Mouse (Mus musculus) embryonic facial prominence, embryonic 11.5 days (tissue): Measurements from ENCODE around the gene 4930518I15Rik. TPM values are rescaled to one million over a fixed set of nuclear protein-coding genes. Genes with fewer than 3 reads are reported as not detected.

Source experiments
- ATAC-seq: fragments of 200-750 bp; cut with Nextera tagmentation; replicated peaks from 2 replicates; pipeline ENCODE4 v1.8.0; 2017; ENCODE audit warnings: low read depth; ENCODE audit not compliant: insufficient number of reproducible peaks, low FRiP score, low TSS enrichment
- DNase-seq: peaks from one replicate; pipeline ENCODE4 v3.0.0-alpha.2; 2015; ENCODE audit warnings: low spot score
- H3K27ac ChIP-seq: fragments of 300-500 bp; sonication (generic); replicated peaks from 2 replicates; pipeline ENCODE4 v1.5.1; 2014; ENCODE audit warnings: mild to moderate bottlenecking, low read depth, low read length, control low read depth
- H3K27me3 ChIP-seq: fragments of 300-500 bp; sonication (generic); 2 replicates; pipeline ENCODE4 v1.6.1; 2014; ENCODE audit warnings: mild to moderate bottlenecking, low read length, moderate library complexity, mixed read lengths; ENCODE audit not compliant: control insufficient read depth, insufficient read depth
- H3K36me3 ChIP-seq: fragments of 300-500 bp; sonication (generic); replicated peaks from 2 replicates; pipeline ENCODE4 v1.6.1; 2014; ENCODE audit warnings: low read depth, mild to moderate bottlenecking, low read length, moderate library complexity, mixed read lengths; ENCODE audit not compliant: control insufficient read depth, insufficient read depth
- H3K4me1 ChIP-seq: fragments of 300-500 bp; sonication (generic); 2 replicates; pipeline ENCODE4 v1.6.1; 2014; ENCODE audit warnings: low read length, mixed read lengths; ENCODE audit not compliant: control insufficient read depth, insufficient read depth
- H3K4me2 ChIP-seq: fragments of 300-500 bp; sonication (generic); 2 replicates; pipeline ENCODE4 v1.6.1; 2014; ENCODE audit warnings: low read depth, mild to moderate bottlenecking, control low read depth, low read length, moderate library complexity
- H3K4me3 ChIP-seq: fragments of 300-500 bp; sonication (generic); 2 replicates; pipeline ENCODE4 v1.5.1; 2014; ENCODE audit warnings: low read depth, low read length, control low read depth
- H3K9ac ChIP-seq: fragments of 300-500 bp; sonication (generic); replicated peaks from 2 replicates; pipeline ENCODE4 v1.6.1; 2014; ENCODE audit warnings: mild to moderate bottlenecking, control low read depth, low read length
- H3K9me3 ChIP-seq: fragments of 300-500 bp; sonication (generic); replicated peaks from 2 replicates; pipeline ENCODE4 v1.6.1; 2016; ENCODE audit warnings: mild to moderate bottlenecking, low read length, inconsistent platforms, mixed read lengths; ENCODE audit not compliant: control insufficient read depth
- WGBS: fragments of 180-500 bp; shearing (Covaris S2); extraction: QIAGEN DNeasy Blood & Tissue Kit; methylation state at CpG from one replicate; pipeline ENCODE4 v1.1.7; 2014; 5-methylcytosine and 5-hydroxymethylcytosine counted together
- polyA plus RNA-seq: library from polyadenylated mRNA; unstranded; fragments of >200 nt; fragmentation: Nextera tagmentation; extraction: Ambion mirVana; gene quantifications from 2 replicates; pipeline ENCODE4 v1.2.1, GENCODE M21; 2014

Gene 4930518I15Rik
- polyA plus RNA-seq, 1 experiment from 2014 or later = 4.3 TPM

GRCm38 (mm10) chr2:156815412-156815811, 42.3 kb downstream of the 4930518I15Rik start:
- ATAC-seq (no peak), DNase-seq (no peak)
- no peak overlapping the region for H3K4me3 ChIP-seq
- H3K36me3 ChIP-seq = no peaks in the 10 kb centered on the region
- H3K27ac ChIP-seq = no peak overlapping the region; the same call in 1 of the 2 replicates
- WGBS = 59% methylated on average over 3 of the region's 3 CpGs
- H3K9me3 ChIP-seq = no peaks in the 10 kb centered on the region
- H3K27me3 ChIP-seq = no peaks in the 10 kb centered on the region
- no peaks in the 10 kb centered on the region for H3K4me1 ChIP-seq
- no peak overlapping the region for H3K4me2 ChIP-seq
- no peak overlapping the region for H3K9ac ChIP-seq

GRCm38 (mm10) chr2:156814893-156815292, 42.9 kb downstream of the 4930518I15Rik start:
- DNase-seq (peak; percentile 9), ATAC-seq (no peak)
- H3K4me1 ChIP-seq = no peaks in the 10 kb centered on the region
- peak overlapping the region; percentile 23; the same call in 1 of the 2 replicates for H3K27ac ChIP-seq
- H3K9me3 ChIP-seq = no peaks in the 10 kb centered on the region
- no peaks in the 10 kb centered on the region for H3K36me3 ChIP-seq
- WGBS = 27% methylated on average over 5 of the region's 5 CpGs
- H3K27me3 ChIP-seq = no peaks in the 10 kb centered on the region
- H3K4me2 ChIP-seq = no peak overlapping the region
- no peak overlapping the region for H3K4me3 ChIP-seq
- no peak overlapping the region for H3K9ac ChIP-seq

DNA sequence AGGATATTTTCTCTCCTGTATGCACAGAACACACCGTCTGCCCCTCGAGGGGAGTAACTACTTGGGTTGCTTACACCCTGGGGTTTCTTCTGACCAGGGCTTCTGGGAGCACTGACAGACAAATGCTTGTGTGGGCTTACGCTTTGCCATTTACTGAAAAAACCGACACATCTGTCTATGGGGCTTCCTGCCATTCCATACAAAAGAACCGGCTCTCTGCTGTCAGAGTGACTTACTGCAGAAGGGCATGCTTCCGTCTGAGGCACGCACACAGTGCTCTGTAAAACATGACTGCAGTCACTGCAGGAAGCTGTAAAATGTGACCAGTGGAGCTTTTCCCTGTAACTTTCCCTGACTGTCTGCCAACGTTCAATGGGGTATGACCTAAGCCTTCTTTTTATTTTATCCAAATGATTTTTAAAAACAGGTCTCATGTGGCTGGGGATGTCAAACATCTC, 43.4 kb downstream of the 4930518I15Rik start:
- H3K27me3 ChIP-seq = no peaks in the 10 kb centered on the region
- DNase-seq = peak; percentile 14
- H3K36me3 ChIP-seq = no peaks in the 10 kb centered on the region
- no peak overlapping the region for H3K4me2 ChIP-seq
- H3K9me3 ChIP-seq = no peaks in the 10 kb centered on the region
- no peak for ATAC-seq
- WGBS = 19% methylated on average over 8 of the region's 8 CpGs
- H3K27ac ChIP-seq = 0 out of 2 replicates have a peak overlapping the region, but pooled peaks have one; percentile 23
- H3K4me1 ChIP-seq = no peaks in the 10 kb centered on the region
- H3K9ac ChIP-seq = no peak overlapping the region
- H3K4me3 ChIP-seq = no peak overlapping the region

- no peak for ATAC-seq
- Histone ChIP-seq H3K27ac (no peak overlapping the region), H3K27me3 (no peaks in the 10 kb centered on the region), H3K9me3 (no peaks in the 10 kb centered on the region), H3K4me1 (no peaks in the 10 kb centered on the region), H3K4me2 (no peak overlapping the region), H3K9ac (no peak overlapping the region), H3K4me3 (no peak overlapping the region), H3K36me3 (no peaks in the 10 kb centered on the region)
- no peak for DNase-seq
- 63% methylated on average over 5 of the region's 5 CpGs for WGBS
Observed at GRCm38 (mm10) chr2:156811556-156811955, 46.2 kb downstream of the 4930518I15Rik start.

- no peak overlapping the region for H3K9ac ChIP-seq
- no peak overlapping the region for H3K4me2 ChIP-seq
- H3K4me3 ChIP-seq = no peak overlapping the region
- no peak for ATAC-seq
- 95% methylated on average over 10 of the region's 10 CpGs for WGBS
- no peak overlapping the region for H3K27ac ChIP-seq
- DNase-seq = no peak
- no peaks in the 10 kb centered on the region for H3K4me1 ChIP-seq
- no peaks in the 10 kb centered on the region for H3K9me3 ChIP-seq
- no peaks in the 10 kb centered on the region for H3K36me3 ChIP-seq
- no peaks in the 10 kb centered on the region for H3K27me3 ChIP-seq
Observed at GRCm38 (mm10) chr2:156810716-156811115, 47.0 kb downstream of the 4930518I15Rik start.

GRCm38 (mm10) chr2:156809579-156809978, 48.2 kb downstream of the 4930518I15Rik start:
- H3K9me3 ChIP-seq = no peaks in the 10 kb centered on the region
- no peaks in the 10 kb centered on the region for H3K27me3 ChIP-seq
- peak; percentile 91 for DNase-seq
- H3K4me2 ChIP-seq = no peak overlapping the region
- peak overlapping the region; percentile 34; the same call in 1 of the 2 replicates for H3K9ac ChIP-seq
- no peak overlapping the region for H3K4me3 ChIP-seq
- 61% methylated on average over 2 of the region's 2 CpGs for WGBS
- no peaks in the 10 kb centered on the region for H3K36me3 ChIP-seq
- H3K4me1 ChIP-seq = no peaks in the 10 kb centered on the region
- ATAC-seq = no peak
- H3K27ac ChIP-seq = no peak overlapping the region

GRCm38 (mm10) chr2:156806886-156807285, 50.9 kb downstream of the 4930518I15Rik start:
- Histone ChIP-seq H3K27ac (no peak overlapping the region), H3K4me3 (no peak overlapping the region), H3K4me2 (no peak overlapping the region), H3K9me3 (no peaks in the 10 kb centered on the region), H3K27me3 (no peaks in the 10 kb centered on the region), H3K9ac (no peak overlapping the region), H3K36me3 (no peaks in the 10 kb centered on the region), H3K4me1 (no peaks in the 10 kb centered on the region)
- WGBS = 75% methylated on average over 6 of the region's 6 CpGs
- DNase-seq = no peak
- no peak for ATAC-seq
